Mouse (Mus musculus) forebrain, embryonic 11.5 days (tissue): Measurements from ENCODE around the gene Mgat5. TPM values are rescaled to one million over a fixed set of nuclear protein-coding genes. Genes with fewer than 3 reads are reported as not detected.
A peak's percentile ranks its signal among the peaks of the same experiment; 100 is the strongest.

ENCODE experiments used
- ATAC-seq: fragments of 200-750 bp; cut with Nextera tagmentation; replicated peaks from 2 replicates; pipeline ENCODE4 v1.8.0; 2017; ENCODE audit warnings: moderate TSS enrichment; ENCODE audit not compliant: low FRiP score
- DNase-seq: peaks from one replicate; pipeline ENCODE4 v3.0.0-alpha.2; 2017; ENCODE audit warnings: low spot score
- H3K27ac ChIP-seq: fragments of 300-500 bp; sonication (generic); 2 replicates; pipeline ENCODE4 v1.5.1; 2014; ENCODE audit warnings: low read depth, low read length
- H3K27me3 ChIP-seq: fragments of 300-500 bp; sonication (generic); 2 replicates; pipeline ENCODE4 v1.6.1; 2014; ENCODE audit warnings: mild to moderate bottlenecking, low read length, mixed read lengths; ENCODE audit not compliant: control insufficient read depth, insufficient read depth
- H3K36me3 ChIP-seq: fragments of 300-500 bp; sonication (generic); 2 replicates; pipeline ENCODE4 v1.6.1; 2014; ENCODE audit warnings: mild to moderate bottlenecking, low read length, moderate library complexity, mixed read lengths; ENCODE audit not compliant: control insufficient read depth, insufficient read depth
- H3K4me1 ChIP-seq: fragments of 300-500 bp; sonication (generic); replicated peaks from 2 replicates; pipeline ENCODE4 v1.6.1; 2014; ENCODE audit warnings: low read length, mixed read lengths; ENCODE audit not compliant: control insufficient read depth, insufficient read depth
- H3K4me2 ChIP-seq: fragments of 300-500 bp; sonication (generic); 2 replicates; pipeline ENCODE4 v1.6.1; 2014; ENCODE audit warnings: low read depth, mild to moderate bottlenecking, low read length, moderate library complexity, mixed read lengths; ENCODE audit not compliant: severe bottlenecking
- H3K4me3 ChIP-seq: fragments of 300-500 bp; sonication (generic); 2 replicates; pipeline ENCODE4 v1.5.1; 2014; ENCODE audit warnings: low read depth, low read length
- H3K9ac ChIP-seq: fragments of 300-500 bp; sonication (generic); 2 replicates; pipeline ENCODE4 v1.6.1; 2014; ENCODE audit warnings: low read length
- H3K9me3 ChIP-seq: fragments of 300-500 bp; sonication (generic); 2 replicates; pipeline ENCODE4 v1.6.1; 2016; ENCODE audit warnings: low read length, mixed read lengths; ENCODE audit not compliant: control insufficient read depth
- WGBS: fragments of 180-500 bp; shearing (Covaris S2); extraction: QIAGEN DNeasy Blood & Tissue Kit; methylation state at CpG from one replicate; pipeline ENCODE4 v1.1.7; 2014; 5-methylcytosine and 5-hydroxymethylcytosine counted together
- polyA plus RNA-seq: library from polyadenylated mRNA; unstranded; fragments of >200 nt; fragmentation: Nextera tagmentation; extraction: Ambion mirVana; gene quantifications from 2 replicates; pipeline ENCODE4 v1.2.1, GENCODE M21; 2014

The Mgat5 gene
- polyA plus RNA-seq, 1 experiment from 2014 or later = 6.6 TPM

GRCm38 (mm10) chr1:127192396-127192795, 12.4 kb upstream of the Mgat5 start:
- WGBS = 89% methylated on average over 6 of the region's 6 CpGs
- no peak overlapping the region for H3K4me2 ChIP-seq
- H3K27ac ChIP-seq = no peak overlapping the region
- DNase-seq = no peak
- H3K36me3 ChIP-seq = no peaks in the 10 kb centered on the region
- H3K4me1 ChIP-seq = no peaks in the 10 kb centered on the region
- no peaks in the 10 kb centered on the region for H3K27me3 ChIP-seq
- no peak overlapping the region for H3K4me3 ChIP-seq
- no peaks in the 10 kb centered on the region for H3K9me3 ChIP-seq
- ATAC-seq = no peak
- no peak overlapping the region for H3K9ac ChIP-seq

GRCm38 (mm10) chr1:127199186-127199585, 5.6 kb upstream of the Mgat5 start:
- Histone ChIP-seq H3K4me3 (no peak overlapping the region), H3K27ac (no peak overlapping the region), H3K9ac (no peak overlapping the region), H3K27me3 (no peaks in the 10 kb centered on the region), H3K9me3 (no peaks in the 10 kb centered on the region), H3K4me2 (no peak overlapping the region), H3K36me3 (no peaks in the 10 kb centered on the region), H3K4me1 (no peaks in the 10 kb centered on the region)
- 77% methylated on average over 2 of the region's 2 CpGs for WGBS
- DNase-seq (no peak), ATAC-seq (no peak)

GRCm38 (mm10) chr1:127202360-127202759, 2.5 kb upstream of the Mgat5 start:
- WGBS = 82% methylated on average over 4 of the region's 4 CpGs

GRCm38 (mm10) chr1:127203231-127203764, 1.5 kb upstream of the Mgat5 start:
- Histone ChIP-seq H3K4me3 (no peak overlapping the region), H3K36me3 (no peaks in the 10 kb centered on the region), H3K9ac (no peak overlapping the region), H3K27ac (no peak overlapping the region), H3K4me1 (no peaks in the 10 kb centered on the region), H3K27me3 (no peaks in the 10 kb centered on the region), H3K9me3 (no peaks in the 10 kb centered on the region), H3K4me2 (no peak overlapping the region)
- WGBS = 77% methylated on average over 4 of the region's 4 CpGs
- ATAC-seq (no peak), DNase-seq (no peak)

More at GRCm38 (mm10) chr1:127202360-127202759, 2.5 kb upstream of the Mgat5 start:
- Histone ChIP-seq H3K27ac (no peak overlapping the region), H3K4me2 (no peak overlapping the region), H3K4me1 (no peaks in the 10 kb centered on the region), H3K9me3 (no peaks in the 10 kb centered on the region), H3K9ac (no peak overlapping the region), H3K27me3 (no peaks in the 10 kb centered on the region), H3K4me3 (no peak overlapping the region), H3K36me3 (no peaks in the 10 kb centered on the region)
- DNase-seq (no peak), ATAC-seq (no peak)

GRCm38 (mm10) chr1:127205501-127206019, 745 bp downstream of the Mgat5 start:
- H3K27me3 ChIP-seq = no peaks in the 10 kb centered on the region
- no peaks in the 10 kb centered on the region for H3K4me1 ChIP-seq
- peak overlapping the region; percentile 95 for H3K4me2 ChIP-seq
- no peak for DNase-seq
- no peaks in the 10 kb centered on the region for H3K36me3 ChIP-seq
- under 1% methylated on average over 24 of the region's 24 CpGs for WGBS
- no peaks in the 10 kb centered on the region for H3K9me3 ChIP-seq
- H3K27ac ChIP-seq = peak overlapping the region; percentile 93
- H3K9ac ChIP-seq = peak overlapping the region; percentile 74
- H3K4me3 ChIP-seq = peak overlapping the region; percentile 74
- peak; percentile 10 for ATAC-seq

- peak overlapping the region; percentile 74 for H3K9ac ChIP-seq
- H3K4me3 ChIP-seq = peak overlapping the region; percentile 74
- H3K4me2 ChIP-seq = peak overlapping the region; percentile 95
- ATAC-seq = peak; percentile 34
- H3K27me3 ChIP-seq = no peaks in the 10 kb centered on the region
- under 1% methylated on average over 38 of the region's 39 CpGs for WGBS
- H3K9me3 ChIP-seq = no peaks in the 10 kb centered on the region
- no peak overlapping the region for H3K27ac ChIP-seq
- H3K4me1 ChIP-seq = no peaks in the 10 kb centered on the region
- DNase-seq = peak; percentile 76
- no peaks in the 10 kb centered on the region for H3K36me3 ChIP-seq
Observed at GRCm38 (mm10) chr1:127206020-127206641, 1.3 kb downstream of the Mgat5 start.

GRCm38 (mm10) chr1:127206881-127207555, 2.2 kb downstream of the Mgat5 start:
- Histone ChIP-seq H3K4me1 (no peaks in the 10 kb centered on the region), H3K9ac (peak overlapping the region; percentile 74; the same call in 1 of the 2 replicates), H3K9me3 (no peaks in the 10 kb centered on the region), H3K4me3 (peak overlapping the region; percentile 74), H3K4me2 (peak overlapping the region; percentile 95), H3K36me3 (no peaks in the 10 kb centered on the region), H3K27me3 (no peaks in the 10 kb centered on the region), H3K27ac (no peak overlapping the region)
- 60% methylated on average over 11 of the region's 11 CpGs for WGBS
- no peak for DNase-seq
- no peak for ATAC-seq

- H3K27ac ChIP-seq = no peak overlapping the region
- H3K27me3 ChIP-seq = no peaks in the 10 kb centered on the region
- WGBS = 80% methylated on average over 9 of the region's 9 CpGs
- H3K36me3 ChIP-seq = no peaks in the 10 kb centered on the region
- H3K4me2 ChIP-seq = no peak overlapping the region
- H3K9me3 ChIP-seq = no peaks in the 10 kb centered on the region
- H3K9ac ChIP-seq = no peak overlapping the region
- DNase-seq (no peak), ATAC-seq (no peak)
- no peaks in the 10 kb centered on the region for H3K4me1 ChIP-seq
- no peak overlapping the region for H3K4me3 ChIP-seq
Observed at GRCm38 (mm10) chr1:127208167-127208566, 3.4 kb downstream of the Mgat5 start.
